Mouse (Mus musculus): Measurements from ENCODE around the gene Hes1. TPM values are rescaled to one million over a fixed set of nuclear protein-coding genes. Genes with fewer than 3 reads are reported as not detected.
A peak's percentile ranks its signal among the peaks of the same experiment; 100 is the strongest.

Gene Hes1
- total RNA-seq (2021) = 10 to 100 TPM; 13.8 to 16.1 TPM

DNA sequence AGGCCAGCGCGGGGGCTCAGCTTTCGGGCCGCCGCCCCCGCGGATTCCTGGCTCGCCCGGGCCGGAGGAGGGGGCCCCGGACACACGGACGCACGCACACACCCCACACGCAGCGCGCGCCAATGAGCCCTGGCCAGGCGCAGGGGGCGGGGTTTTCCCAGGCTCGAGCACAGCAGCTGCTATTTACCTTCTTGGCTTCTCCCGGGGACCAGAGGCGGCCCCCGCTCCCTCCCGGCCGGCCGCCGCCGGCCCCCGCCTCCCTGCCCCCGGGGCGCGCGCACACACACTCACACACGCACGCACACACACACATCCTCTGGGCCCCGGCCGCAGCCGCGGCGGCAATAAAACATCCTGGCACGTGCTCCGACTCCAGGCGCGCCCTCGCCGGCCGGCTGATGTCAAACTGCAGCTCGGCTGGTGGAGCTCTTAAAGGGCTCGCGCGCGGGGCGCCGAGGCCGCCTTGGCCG, at the start of gene Hes1:
Gene Hes1 (plus strand): TSS at position 401 of the 470 bp plus-strand sequence.
- peak; percentile 86 to 91 for DNase-seq (ENCODE audit: low spot score in 2 of 2)
- intact Hi-C loops (cut with DNase I) = loop anchor here (1.0 to 10.0 kb wide), 4 partner anchors 109 to 409 kb away; no protein-coding TSS in a partner anchor

DNA sequence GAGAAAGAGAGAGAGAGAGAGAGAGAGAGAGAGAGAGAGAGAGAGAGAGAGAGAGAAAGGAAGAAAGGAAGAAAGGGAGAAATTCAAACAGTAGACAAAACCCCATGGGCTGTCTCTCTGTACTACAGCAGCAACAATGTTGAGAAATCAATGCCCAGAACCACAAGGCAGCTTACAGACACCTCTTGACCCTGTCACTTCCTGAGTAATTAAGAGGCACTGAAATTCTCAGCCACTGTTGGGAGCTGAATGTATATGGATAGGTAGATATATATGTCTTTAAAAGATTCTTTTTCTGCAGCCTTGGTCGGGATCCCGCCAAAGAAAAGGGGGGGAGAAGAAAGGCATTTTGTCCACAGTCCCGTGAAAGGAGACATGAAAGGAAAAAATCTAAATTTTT, 48.1 kb upstream of the Hes1 start:
- DNase-seq (ENCODE audit: low spot score in 2 of 2) = no peak
- intact Hi-C loops (cut with DNase I) = no loop called here

DNA sequence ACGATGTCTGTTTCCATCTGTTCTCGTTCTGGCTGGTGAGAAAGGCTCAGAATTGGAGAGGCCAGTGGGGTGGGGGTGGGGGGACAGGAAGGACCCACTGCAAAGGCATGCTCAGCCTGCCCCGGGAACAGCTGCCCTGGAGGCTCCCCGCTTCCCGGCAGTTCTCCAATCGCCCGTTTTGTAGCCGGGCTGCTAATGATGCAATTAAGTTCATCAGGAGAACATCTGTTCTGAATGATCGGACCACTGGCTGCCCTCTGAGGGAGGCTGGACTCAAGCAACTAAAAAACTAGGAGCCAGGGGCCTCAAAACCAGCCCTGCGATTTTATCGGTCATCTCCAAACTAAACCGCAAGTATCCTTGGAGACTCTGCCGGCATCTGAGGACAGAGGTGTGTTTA, 44.1 kb upstream of the Hes1 start:
- intact Hi-C loops (cut with DNase I) = no loop called here
- no peak for DNase-seq (ENCODE audit: low spot score in 2 of 2)

DNA sequence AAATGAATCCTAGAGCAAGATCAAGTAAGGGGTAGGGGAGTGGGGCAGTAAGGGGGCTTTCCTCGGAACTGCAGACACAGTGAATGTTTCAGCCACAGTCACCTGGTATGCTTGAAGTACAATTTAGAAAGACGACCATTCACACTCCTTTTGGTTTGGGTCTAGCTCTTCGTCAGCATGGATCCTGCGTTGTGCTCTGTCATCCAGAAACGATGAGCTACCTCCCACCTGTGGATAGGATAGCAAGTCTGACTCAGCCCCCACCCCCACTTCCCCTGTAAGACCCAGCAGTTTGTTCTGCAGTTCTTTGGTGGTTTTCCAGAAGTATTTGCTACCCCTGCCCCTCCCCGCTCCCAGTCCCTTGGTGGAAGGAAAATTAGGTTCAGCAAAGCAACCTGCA, 41.8 kb upstream of the Hes1 start:
- intact Hi-C loops (cut with DNase I) = no loop called here
- DNase-seq (ENCODE audit: low spot score in 2 of 2) = peak; percentile 25 to 77

DNA sequence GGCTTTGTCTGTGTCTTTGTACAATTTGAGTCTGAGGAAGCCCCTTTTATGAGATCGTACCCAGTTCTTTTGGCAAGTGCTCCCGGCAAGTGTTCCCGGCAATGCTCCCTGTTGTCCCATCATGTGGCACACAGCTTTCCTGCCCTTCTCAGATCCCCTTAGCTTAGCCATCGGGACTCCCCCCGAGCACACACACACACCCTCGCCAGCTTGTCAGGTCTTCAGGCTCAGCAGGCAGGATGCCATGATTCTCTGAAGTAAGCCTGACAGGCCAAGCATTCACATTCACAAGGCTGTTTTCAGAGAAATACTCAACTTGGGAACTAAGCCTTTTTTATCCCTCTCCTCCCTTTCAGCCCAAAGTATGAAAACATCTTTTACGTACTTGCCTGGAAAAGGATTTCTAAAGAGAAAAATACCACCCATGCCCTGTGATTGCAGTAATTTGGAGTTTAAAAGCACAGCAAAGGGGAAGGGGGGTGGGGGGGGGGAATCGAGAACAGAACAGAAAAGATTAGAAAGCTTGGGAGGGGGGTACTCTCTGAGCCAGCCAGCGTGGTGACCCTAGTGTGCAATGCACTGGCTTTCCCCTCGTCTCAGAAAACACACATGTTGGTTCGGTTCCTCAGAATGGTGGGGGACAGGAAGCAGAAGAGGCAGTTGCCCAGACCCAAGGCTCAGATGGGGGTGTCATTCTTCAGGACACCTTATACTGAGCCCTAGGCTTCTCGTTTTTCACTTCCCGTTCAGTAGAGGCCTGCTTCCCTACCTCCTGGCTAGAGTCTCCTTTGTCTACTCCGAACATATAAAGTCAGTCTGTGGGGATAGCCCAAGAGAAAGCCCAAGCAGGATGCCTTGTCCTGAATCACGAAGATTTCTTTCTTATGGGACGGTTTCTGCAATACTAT, 41.0 kb upstream of the Hes1 start:
- intact Hi-C loops (cut with DNase I) = no loop called here
- DNase-seq (ENCODE audit: low spot score in 2 of 2) = peak in 1 of 2 experiments; percentile 47

DNA sequence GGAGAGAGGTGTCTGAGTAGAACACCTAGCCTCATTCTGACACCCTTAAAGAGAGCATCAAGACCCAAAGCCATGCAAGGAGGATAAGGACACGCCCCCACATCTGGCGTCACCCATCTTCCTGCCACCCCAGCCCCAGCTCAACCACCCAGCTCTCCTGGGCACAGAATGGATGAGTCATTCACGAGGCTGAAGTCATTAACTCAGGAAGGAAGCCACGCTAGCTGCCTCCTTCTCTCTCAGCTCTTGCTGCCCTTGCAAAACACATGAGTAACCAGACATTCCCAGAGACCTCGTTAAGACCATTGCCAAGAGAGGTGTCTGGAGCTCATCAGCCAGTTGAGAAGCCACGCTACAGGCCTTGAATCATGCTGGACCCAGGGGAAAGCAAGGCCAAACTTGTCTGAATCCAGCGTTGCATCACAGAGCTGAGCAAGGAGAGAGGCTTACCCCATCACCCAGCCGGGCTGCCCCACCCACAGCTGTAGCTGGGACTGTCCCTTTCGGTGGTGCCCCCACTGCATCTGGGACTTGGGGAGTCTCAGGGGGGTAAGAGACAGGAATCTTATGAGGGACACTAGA, 39.4 kb upstream of the Hes1 start:
- DNase-seq (ENCODE audit: low spot score in 2 of 2) = peak; percentile 45 to 88
- intact Hi-C loops (cut with DNase I) = no loop called here

DNA sequence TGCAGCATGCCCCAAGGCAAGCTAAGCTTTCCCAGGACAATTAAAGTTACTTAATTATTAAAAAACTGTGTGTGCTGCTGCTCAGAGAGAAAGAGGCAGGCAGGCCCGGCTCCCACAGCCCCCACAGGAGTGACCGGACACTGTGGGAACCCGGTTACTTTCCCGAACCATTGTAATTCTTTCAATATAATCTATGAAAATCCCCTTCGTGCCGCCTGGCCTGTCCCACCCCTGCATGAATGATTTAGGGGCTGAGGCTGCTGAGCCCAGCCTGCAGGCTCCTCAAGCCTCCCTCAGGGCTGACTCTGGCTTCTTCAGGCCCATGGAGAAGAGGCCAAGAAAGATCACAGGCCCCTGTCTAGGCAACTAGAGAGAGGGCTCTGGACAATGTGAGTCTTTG, 36.0 kb upstream of the Hes1 start:
- DNase-seq (ENCODE audit: low spot score in 2 of 2) = no peak
- intact Hi-C loops (cut with DNase I) = no loop called here

DNA sequence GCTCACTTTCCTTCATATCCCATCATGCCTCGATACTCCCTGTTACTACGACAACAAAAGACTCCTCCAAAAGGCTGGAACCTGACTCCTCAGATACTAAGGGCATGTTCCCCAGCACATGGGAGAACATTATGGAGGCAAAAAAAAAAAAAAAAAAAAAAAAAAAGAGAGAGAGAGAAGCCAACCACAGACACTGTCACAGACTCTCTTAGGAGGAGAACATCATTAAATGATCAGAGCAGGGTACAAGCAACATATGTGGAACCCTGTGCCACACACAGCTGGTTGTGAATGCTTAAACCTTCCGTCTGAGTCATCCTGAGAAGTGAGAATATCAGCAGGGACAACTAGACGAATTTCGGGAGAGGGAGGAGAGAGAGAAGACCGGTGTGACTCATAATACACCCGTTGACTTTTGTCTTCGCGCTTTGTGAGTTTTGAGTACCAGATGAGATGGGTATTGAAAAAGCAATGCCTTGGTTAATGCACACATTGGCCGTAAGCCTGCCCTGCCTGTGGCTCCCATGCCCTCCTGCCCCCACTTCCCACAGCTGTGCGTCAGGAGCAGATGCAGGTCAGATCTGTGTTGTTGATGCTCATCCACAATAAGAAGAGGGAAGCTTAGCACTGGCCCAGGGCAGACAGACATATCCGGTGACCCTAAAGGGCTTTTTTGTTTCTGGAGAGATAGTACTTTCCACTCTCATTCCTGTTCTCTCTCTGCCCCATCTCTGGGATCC, 34.8 kb upstream of the Hes1 start:
- peak in 1 of 2 experiments; percentile 70 for DNase-seq (ENCODE audit: low spot score in 2 of 2)
- intact Hi-C loops (cut with DNase I) = no loop called here

DNA sequence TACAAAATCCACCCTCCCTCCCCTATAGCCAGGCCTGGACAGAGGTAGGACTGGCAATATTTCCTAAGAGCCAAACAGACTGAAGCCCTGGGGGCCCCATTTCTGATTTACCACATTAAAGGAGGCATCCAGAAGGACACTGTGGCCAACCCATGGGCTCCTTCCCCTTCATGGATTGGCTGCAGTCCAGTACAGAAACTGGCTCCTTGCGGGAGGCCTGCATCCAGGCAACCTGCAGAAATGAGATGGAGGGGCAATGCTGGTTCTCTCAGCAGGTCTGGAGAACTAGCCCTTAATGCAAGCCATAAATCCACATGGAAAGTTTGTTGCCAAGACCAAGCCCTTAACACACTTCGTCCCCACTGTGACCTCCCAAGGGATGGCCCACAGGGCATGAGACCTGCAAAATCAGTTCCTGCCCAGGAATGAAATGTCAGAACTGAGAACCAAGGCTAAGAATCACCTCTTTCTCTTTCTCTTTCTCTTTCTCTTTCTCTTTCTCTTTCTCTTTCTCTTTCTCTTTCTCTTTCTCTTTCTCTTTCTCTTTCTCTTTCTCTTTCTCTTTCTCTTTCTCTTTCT, 31.8 kb upstream of the Hes1 start:
- intact Hi-C loops (cut with DNase I) = no loop called here
- no peak for DNase-seq (ENCODE audit: low spot score in 2 of 2)

DNA sequence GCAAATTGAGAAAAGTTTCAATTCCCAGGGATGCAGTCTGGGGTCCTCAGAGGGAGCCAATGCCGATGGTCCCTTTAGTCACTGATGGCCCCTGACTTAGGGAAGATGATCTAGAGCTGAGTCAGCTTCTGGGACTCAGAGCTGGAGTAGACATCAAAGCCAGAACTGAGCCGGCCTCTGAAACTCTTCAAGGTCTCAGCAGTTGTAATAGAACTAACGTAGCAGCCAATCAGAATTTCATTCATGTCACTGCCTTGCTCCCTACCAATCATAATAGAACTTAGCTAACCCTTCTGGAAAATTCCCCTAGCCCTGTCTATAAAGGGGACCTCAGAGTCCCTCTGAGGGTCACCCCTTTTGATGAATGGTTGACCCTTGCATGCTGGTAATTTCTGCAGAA, 30.8 kb upstream of the Hes1 start:
- intact Hi-C loops (cut with DNase I) = no loop called here

DNA sequence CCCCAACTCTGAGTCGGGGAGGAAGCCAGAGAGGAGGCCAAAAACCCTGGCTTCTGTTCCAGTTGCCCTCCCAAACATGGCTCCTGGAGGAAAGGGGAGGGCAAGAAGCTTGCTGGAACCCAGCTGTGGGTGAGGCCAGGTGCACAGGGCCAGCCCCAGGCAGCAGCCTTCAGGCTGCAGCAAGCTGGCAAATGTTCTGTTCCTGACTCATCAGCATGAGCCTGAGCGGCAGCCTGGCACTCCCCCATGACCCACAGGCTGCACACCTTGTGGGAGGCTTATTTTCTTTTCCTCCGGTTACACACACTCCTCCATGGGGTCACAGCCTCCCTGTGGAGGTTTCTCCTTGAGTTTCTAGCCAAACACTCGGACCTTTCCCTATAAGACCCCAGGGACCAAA, 30.2 kb upstream of the Hes1 start:
- intact Hi-C loops (cut with DNase I) = no loop called here
- DNase-seq (ENCODE audit: low spot score in 2 of 2) = no peak

More for the DNA sequence above, 30.8 kb upstream of the Hes1 start:
- no peak for DNase-seq (ENCODE audit: low spot score in 2 of 2)

DNA sequence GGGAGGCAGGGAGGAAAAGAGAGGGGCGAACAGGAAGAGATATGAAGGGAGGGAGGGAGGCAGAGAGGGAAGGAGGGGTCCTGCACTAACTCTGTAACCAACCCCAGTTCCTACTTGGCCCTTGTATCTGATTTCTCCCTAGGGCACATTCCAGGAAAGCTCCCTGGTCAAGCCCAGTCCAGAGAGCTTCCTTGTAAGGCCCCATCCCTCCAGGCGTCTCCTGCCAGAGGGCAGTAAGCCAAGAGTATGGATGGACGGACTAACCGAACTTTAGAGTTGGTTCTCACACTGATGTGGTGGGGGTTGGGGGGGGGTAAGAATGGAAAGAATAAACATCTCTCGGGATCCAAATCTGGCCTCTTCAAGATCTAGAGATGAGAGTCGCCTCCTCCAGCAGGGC, 29.7 kb upstream of the Hes1 start:
- intact Hi-C loops (cut with DNase I) = no loop called here

DNA sequence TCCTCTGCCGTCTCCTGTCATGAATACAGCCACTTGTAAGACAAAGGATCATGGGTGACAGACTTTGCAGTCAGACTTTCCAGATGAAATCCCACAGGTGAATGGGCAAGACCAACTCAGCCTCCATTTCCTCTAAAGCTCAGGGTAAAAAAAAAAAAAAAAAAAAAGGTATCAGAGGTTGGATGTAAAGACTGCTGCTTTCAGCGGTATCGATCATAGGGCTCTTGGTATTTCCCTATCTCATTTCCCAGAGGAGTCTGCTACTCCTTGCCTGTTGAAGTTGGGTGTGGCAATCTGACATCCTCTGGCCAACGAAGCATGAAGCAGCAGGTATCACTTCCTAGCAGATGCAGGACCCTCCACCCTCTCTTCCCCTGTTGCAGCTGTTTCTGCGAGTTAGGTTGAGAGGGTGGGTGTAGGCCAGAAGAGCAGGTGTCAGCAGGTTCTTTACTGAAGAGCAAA, 29.2 kb upstream of the Hes1 start:
- DNase-seq (ENCODE audit: low spot score in 2 of 2) = no peak
- intact Hi-C loops (cut with DNase I) = no loop called here

More for the DNA sequence above, 29.7 kb upstream of the Hes1 start:
- no peak for DNase-seq (ENCODE audit: low spot score in 2 of 2)

DNA sequence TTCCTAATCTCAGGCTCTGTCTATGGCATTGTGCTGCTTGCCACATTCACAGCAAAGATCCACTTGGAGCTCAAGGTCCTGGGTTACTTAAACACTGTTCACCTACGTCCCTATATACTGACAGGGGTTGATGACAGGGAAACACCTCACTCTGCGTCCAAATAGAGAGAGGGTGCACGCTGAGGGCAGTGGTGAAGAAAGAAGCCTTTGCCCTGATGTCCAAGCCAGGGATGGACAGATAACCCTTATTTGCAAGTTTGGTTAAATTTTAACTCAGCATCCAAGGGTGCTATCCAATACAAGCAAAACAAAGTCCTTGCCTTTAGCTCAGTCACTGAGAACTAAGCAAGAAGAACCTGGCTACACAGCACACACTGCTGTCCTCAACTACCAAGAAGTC, 28.1 kb upstream of the Hes1 start:
- DNase-seq (ENCODE audit: low spot score in 2 of 2) = no peak
- intact Hi-C loops (cut with DNase I) = no loop called here

DNA sequence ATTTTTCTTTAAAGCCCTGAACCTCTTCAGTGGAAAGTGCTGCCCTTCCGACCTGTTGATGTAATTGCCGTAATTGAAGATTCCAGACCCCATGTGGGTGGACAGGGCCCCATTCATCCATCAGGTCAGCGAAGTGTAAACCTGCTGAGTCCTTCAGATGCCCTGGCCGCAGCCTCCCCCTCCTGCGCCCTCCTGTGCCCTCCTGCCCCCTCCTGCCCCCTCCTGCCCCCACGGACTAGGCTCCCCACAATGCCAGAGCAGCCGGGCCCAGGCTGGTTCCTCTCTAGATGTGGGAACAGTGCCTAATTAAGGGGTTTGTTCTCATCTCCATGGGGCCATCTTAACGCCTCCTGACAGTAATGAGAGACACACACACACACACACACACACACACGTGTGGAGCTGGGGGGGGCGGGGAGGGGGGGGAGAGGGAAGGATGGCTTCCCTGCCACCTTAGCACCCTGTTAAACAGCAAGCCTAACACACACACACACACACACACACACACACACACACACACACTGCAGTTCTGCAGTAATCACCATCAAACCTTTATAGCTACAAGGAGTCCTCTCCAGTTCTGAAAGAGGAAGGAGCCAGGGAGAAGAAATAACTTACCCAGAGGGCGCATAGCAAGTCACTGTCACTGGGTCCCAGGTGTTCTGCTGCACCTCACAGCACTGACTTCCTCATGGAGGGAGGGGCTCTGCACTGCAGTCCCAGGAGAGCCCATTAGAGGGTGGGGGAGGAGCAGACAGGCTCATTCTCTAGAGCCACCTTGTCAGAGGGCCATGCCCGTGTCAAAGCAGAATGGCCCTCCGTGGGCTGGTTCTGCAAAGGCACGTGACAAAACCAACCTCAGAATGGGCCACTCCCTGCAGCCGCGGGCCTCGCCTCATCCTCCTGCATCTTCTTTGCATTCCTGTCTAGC, 25.3 kb upstream of the Hes1 start:
- intact Hi-C loops (cut with DNase I) = no loop called here

DNA sequence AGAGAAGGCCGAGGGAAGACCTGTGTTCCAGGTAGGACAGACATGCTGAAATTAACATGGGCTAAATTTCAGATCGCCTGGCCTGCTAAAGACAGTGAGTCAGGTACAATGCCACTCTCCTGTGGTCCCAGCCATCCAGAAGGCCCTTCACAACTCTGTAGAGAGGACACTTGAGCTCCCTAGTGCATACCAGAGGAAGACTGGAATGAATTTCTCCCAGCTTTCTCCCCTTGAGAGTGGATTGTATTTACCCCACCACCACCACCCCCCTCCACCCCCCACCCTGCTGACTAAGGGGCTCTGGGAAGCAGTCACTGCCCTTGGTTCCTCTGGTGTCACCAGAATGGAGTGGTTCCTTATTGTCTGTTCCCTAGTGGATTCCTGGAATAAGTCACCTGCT, 24.3 kb upstream of the Hes1 start:
- DNase-seq (ENCODE audit: low spot score in 2 of 2) = no peak
- intact Hi-C loops (cut with DNase I) = no loop called here

More for the DNA sequence above, 25.3 kb upstream of the Hes1 start:
- DNase-seq (ENCODE audit: low spot score in 2 of 2) = no peak

DNA sequence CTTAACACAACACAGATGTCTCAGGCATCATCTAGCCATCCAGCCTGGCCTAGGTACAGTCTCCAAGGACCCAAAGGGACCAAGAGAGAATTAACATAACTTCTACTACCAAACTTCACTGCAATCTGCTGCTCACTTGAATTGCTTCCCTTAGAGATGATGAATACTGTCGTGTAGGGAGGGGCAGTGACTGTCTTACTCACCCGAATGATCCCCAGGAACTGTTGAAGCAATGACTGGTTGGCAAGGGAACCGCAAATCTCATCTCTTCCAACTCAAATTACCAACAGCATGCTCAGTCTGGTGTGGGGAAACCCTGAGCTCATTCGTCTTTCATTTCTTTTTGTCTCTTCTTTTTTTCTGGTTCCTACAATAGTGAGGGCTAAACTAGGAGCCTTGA, 21.3 kb upstream of the Hes1 start:
- intact Hi-C loops (cut with DNase I) = no loop called here
- peak in 1 of 2 experiments; percentile 49 for DNase-seq (ENCODE audit: low spot score in 2 of 2)

DNA sequence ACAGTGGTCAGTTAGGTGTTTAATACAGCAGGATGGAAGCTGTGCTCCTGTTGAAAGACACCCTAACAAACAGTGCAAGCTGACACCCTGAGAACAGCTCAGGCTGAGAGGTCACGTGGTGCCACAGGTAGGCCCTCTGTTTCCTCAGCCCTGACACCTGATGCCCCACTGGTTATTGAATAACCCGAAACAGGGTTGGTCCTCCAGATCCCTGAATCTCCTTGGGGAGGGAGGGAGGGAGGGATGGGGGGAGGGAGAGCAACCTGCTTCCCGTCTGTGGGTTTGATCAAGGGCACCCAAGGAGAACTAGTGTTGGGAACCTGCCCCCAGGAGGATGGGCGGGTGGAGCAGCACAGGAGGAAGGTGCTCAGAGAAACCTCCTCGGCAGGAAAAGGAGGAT, 18.6 kb upstream of the Hes1 start:
- no peak for DNase-seq (ENCODE audit: low spot score in 2 of 2)

DNA sequence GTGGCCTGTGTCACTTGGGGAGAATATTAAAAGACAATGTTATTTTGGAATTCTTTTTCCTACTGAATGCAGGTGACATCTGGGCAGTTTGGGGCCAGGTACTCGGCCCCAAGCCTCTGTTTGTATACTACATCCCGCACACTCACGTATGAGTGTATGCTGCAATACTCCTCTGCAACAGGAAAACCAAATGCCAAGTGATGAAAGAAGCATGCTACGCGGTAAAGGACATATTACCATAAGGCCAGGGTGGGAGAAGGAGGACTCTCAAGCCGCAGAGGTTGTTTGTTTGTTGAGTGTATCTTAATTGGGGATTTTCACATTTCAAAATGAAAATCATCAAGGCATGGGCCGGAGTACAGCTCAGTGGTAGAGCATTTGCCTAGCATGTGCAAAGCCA, 17.2 kb upstream of the Hes1 start:
- DNase-seq (ENCODE audit: low spot score in 2 of 2) = no peak
- intact Hi-C loops (cut with DNase I) = no loop called here

More for the DNA sequence above, 18.6 kb upstream of the Hes1 start:
- intact Hi-C loops (cut with DNase I) = no loop called here
